Mouse (Mus musculus): ENCODE measurements around the gene Exoc6.

Exoc6 gene

DNA sequence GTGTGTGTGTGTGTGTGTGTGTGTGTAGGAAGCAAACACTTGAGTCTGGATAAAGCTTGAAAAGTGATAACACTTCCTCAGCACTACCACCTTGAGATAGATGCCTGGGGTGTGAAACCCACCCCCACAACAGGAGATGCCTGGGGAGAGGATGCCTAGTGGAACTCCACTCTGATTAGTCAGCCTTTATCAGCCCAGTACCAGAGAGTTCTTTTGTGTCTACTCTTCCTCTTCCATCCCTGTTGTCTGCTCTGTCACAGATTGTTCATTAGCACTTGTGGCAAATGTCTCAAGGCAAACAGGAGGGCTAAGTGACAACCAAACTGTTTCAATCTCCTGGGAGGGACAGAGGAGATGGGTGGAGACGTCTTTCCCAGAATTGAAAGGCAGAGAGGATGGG, 168.9 kb downstream of the Exoc6 start:
- DNase-seq (ENCODE audit: extremely low read depth, low read depth, low spot score): no peak

DNA sequence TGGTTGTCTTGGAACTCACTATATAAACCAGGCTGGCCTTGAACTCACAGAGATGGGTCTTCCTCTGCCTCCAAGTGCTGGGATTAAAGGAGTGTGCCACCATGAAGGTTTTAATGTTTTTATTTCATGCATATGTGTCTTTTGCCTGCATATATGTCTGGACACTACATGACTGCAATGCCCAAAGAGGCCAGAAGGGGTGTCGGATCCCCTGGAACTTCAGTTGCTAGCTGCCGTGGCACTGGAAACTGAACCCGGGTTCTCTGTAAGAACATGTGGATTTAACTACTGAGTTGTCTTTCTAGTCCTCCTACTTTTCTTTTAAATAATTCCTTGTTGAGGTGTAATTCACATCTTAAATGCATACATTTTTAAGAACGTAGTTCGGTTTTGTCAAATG, 174.4 kb downstream of the Exoc6 start:
- DNase-seq (ENCODE audit: extremely low read depth, low read depth, low spot score): no peak

DNA sequence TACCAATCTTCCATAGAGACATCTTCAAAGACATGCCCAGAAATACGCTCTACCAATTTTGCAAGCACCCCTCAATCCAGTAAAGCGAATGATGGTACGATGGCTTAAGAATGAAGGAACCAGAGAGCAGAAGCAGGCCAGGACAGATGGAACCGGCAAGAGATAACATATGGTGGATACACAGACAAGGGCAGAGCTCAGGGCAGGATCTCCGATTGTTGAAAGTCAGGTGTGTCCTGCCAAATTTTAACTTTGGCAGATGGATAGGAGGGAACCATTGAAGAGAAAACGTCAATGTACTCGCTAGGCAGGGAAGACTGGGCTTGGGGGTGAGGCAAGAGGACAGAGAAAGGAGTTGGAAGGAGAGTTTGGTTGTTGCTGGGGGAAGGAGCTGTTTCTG, 176.4 kb downstream of the Exoc6 start:
- DNase-seq (ENCODE audit: extremely low read depth, low read depth, low spot score): no peak

DNA sequence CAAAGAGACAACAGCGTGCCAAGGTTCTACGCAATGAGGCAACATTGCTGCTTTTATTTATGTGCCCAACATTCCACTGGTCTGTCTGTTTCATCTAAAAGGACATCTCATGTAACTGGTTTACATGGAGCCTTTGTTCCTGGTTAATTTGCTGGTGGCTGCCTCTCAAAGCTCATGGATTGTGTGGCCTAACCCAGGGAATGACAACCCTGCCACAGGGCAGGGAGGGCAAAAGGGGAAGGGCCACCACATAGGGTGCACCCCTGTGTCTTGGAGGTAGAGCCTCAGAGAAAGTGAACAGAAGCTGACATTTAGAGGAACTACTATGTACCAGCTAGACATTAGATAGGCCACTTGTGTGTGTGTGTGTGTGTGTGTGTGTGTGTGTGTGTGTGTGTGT, 177.1 kb downstream of the Exoc6 start:
- DNase-seq (ENCODE audit: extremely low read depth, low read depth, low spot score): no peak
